Mouse (Mus musculus) erythroblast, embryonic 14.5 days (primary cell): ENCODE data around the gene Cenpx.

Source experiments
- GATA1 ChIP-seq: IDR thresholded peaks from 2 replicates; pipeline ENCODE4 v1.6.1; 2012; ENCODE audit warnings: low read length, inconsistent platforms, mixed read lengths
- TAL1 ChIP-seq: IDR thresholded peaks from 3 replicates; pipeline ENCODE4 v1.6.1; 2012; ENCODE audit warnings: low read length, inconsistent platforms, mixed read lengths

- TF ChIP-seq GATA1 (no peak), TAL1 (no peak)
Measured at GRCm38 (mm10) chr11:120663714-120664113, 49.8 kb downstream of the Cenpx start.
